Mouse (Mus musculus): Measurements from ENCODE around the gene Nek7. TPM values are rescaled to one million over a fixed set of nuclear protein-coding genes. Genes with fewer than 3 reads are reported as not detected.
A peak's percentile ranks its signal among the peaks of the same experiment; 100 is the strongest.

Nek7 gene
- polyA plus RNA-seq, 1 experiment from 2014 or later = 11.0 TPM

DNA sequence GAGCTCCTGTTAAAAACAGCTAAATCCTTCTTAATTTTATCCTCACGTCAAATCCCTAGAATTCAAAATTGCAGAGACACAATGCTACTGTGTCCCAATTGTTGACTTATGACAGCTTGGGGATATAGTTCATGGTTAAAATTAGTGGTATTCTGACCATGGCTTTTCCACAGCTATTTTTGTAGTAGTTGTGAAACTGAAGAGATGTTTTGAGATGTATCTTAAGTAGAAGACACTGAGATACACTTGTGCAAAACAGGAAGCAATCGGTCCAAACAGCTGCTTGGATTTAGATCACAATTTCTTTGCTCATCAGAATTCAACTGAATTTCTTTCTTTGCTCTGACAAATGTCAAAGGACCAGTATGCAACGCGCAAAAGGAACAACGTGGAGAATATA, 2.9 kb upstream of the Nek7 start:
- no peaks in the 10 kb centered on the region for H3K9me3 ChIP-seq
- H3K27me3 ChIP-seq = no peaks in the 10 kb centered on the region
- no peak for ATAC-seq (ENCODE audit: low FRiP score, low read depth)
- 84% methylated on average over 5 of the region's 5 CpGs for WGBS
- peaks cover 19% of the 10 kb centered on the region for H3K4me1 ChIP-seq (replicated peaks)
- no peak overlapping the region for H3K4me3 ChIP-seq
- no peak overlapping the region for H3K9ac ChIP-seq
- H3K27ac ChIP-seq (replicated peaks) = no peak overlapping the region
- H3K36me3 ChIP-seq = no peaks in the 10 kb centered on the region
- H3K4me2 ChIP-seq = no peak overlapping the region

DNA sequence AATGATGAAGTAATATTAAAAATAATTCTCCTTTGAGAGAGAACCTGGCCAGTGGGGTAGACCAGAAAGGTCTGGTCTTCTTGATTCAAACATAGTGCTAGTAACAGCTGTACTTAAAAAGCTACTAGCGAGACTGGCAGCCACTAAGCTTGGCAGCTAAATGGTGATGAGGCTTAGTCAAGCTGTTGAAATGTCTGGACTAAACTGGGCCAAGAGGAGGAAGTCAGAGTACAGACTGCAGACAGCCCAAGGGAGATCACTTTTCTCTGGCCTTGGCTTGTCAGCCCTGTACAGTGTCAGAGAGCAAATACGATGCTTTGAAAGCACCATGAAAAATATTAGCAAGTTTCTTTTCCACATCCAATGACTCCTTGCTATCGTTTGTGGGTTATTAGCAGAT, 2.5 kb upstream of the Nek7 start:
- H3K4me1 ChIP-seq (replicated peaks) = peaks cover 21% of the 10 kb centered on the region
- H3K4me2 ChIP-seq = no peak overlapping the region
- H3K4me3 ChIP-seq = no peak overlapping the region
- no peak for ATAC-seq (ENCODE audit: low FRiP score, low read depth)
- WGBS = 79% methylated on average over 3 of the region's 3 CpGs
- H3K9ac ChIP-seq = no peak overlapping the region
- H3K27ac ChIP-seq (replicated peaks) = no peak overlapping the region
- H3K27me3 ChIP-seq = no peaks in the 10 kb centered on the region
- no peaks in the 10 kb centered on the region for H3K9me3 ChIP-seq
- H3K36me3 ChIP-seq = no peaks in the 10 kb centered on the region

DNA sequence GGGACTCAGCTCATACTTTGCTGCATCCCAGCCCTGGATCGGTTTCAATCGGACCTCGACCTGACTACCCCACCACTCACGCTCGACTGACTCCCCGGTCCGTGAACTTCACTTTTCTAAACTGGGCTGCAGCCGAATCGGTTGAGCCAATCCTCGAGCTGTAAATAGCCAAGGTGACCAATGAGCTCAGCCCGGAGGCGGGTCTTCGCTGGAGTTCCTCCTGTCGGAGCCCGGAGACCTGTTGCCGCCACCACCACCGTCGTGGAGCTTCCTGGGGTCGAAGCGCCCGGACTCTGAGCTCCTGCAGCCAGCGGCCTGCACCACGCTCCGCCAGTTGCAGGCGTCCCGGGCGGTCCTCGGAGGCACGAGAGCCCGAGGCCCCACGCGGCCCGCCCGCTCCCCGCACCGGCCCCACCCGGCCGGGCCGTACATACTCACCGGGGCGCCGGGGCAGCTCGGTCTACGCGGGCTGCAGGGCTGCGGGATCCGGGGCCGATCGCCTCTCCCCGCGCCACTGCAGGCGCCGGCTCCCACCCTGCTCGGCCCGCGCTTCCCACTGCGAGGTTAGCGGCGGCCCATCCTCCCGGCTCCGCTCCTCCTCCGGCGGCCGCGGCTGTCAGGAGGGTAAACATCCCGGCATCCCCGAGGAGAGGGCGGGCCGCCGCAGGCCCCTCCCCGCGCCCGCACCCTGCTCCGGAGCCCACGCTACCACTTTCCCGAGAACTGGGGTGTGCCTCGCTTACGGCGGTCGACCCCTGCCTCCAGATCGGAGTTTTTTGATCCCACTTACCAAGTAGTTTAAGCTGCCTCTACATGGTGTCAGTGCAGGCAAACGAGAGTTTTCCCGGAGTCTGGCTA, 598 bp downstream of the Nek7 start:
- H3K4me1 ChIP-seq (replicated peaks) = peaks cover 22% of the 10 kb centered on the region
- peak overlapping the region; percentile 91 for H3K4me3 ChIP-seq
- 0 out of 2 replicates have a peak, but pooled peaks cover 2% of the 10 kb centered on the region for H3K27me3 ChIP-seq
- ATAC-seq (ENCODE audit: low FRiP score, low read depth) = peak; percentile 96
- peak overlapping the region; percentile 88 for H3K27ac ChIP-seq (replicated peaks)
- peak overlapping the region; percentile 91 for H3K4me2 ChIP-seq
- no peaks in the 10 kb centered on the region for H3K36me3 ChIP-seq
- peak overlapping the region; percentile 58 for H3K9ac ChIP-seq
- no peaks in the 10 kb centered on the region for H3K9me3 ChIP-seq
- WGBS = under 1% methylated on average over 70 of the region's 83 CpGs

DNA sequence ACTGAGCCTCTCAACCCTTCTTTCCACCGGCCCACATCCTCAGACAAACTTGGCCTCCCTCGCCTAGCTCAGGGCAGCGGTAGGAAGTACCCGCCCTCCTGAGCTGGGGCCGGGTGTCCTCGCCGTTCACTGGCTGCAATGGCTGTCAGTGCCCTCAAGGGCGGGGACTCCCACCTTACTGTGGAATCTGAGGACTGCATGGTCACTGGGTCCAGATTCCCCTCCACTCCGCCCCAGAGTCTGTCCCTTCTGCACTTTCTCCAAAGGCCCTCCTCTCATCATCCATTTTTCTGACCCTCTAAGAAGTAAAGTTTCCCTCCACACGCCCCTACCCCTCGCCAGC, 2.0 kb downstream of the Nek7 start:
- H3K9ac ChIP-seq = peak overlapping the region; percentile 19
- H3K4me3 ChIP-seq = peak overlapping the region; percentile 91
- H3K36me3 ChIP-seq = no peaks in the 10 kb centered on the region
- H3K4me1 ChIP-seq (replicated peaks) = peaks cover 22% of the 10 kb centered on the region
- under 1% methylated on average over 11 of the region's 11 CpGs for WGBS
- H3K27ac ChIP-seq (replicated peaks) = no peak overlapping the region; the same call in 1 of the 2 replicates
- peak; percentile 86 for ATAC-seq (ENCODE audit: low FRiP score, low read depth)
- peak overlapping the region; percentile 91 for H3K4me2 ChIP-seq
- 0 out of 2 replicates have a peak, but pooled peaks cover 2% of the 10 kb centered on the region for H3K27me3 ChIP-seq
- no peaks in the 10 kb centered on the region for H3K9me3 ChIP-seq

DNA sequence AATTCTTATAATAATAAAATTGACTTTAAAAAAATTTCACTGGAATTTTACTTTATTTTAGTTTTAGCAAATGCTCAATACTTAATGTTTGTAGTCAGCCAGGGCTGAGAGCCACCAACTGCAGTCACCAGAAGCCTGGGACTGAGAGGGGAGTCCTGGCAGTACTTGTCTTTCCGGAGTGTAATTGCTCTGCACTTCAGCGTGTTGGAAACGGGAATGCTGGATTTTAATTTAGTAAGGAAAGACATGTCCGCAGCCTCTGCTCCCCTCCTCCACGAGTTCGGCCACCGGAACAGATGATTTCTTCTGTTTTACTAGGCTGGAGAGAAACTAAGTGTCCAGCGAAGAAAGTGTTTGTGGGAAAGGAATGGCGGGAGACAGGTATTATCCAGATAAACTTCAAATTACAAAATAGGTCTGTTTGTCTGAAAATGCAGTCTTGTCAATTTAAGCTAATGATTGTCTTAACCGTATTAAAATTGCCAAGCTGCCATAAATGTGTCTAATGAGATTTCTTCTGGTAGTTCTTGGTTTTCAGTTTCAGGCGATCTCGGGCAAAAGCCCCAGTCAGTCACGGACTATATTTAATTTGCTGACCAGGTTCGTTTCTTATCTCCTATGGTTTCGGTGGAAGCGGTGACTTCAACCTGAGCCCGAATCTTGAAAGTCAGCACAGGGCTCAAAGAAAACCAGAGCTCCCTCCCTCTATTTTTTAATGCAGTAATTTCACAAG, 2.5 kb downstream of the Nek7 start:
- 0 out of 2 replicates have a peak, but pooled peaks cover 2% of the 10 kb centered on the region for H3K27me3 ChIP-seq
- no peaks in the 10 kb centered on the region for H3K36me3 ChIP-seq
- H3K4me1 ChIP-seq (replicated peaks) = peaks cover 22% of the 10 kb centered on the region
- H3K4me3 ChIP-seq = peak overlapping the region; percentile 91
- peak overlapping the region; percentile 19 for H3K9ac ChIP-seq
- H3K27ac ChIP-seq (replicated peaks) = no peak overlapping the region; the same call in 1 of the 2 replicates
- H3K4me2 ChIP-seq = peak overlapping the region; percentile 91
- ATAC-seq (ENCODE audit: low FRiP score, low read depth) = no peak
- 19% methylated on average over 17 of the region's 17 CpGs for WGBS
- H3K9me3 ChIP-seq = no peaks in the 10 kb centered on the region

DNA sequence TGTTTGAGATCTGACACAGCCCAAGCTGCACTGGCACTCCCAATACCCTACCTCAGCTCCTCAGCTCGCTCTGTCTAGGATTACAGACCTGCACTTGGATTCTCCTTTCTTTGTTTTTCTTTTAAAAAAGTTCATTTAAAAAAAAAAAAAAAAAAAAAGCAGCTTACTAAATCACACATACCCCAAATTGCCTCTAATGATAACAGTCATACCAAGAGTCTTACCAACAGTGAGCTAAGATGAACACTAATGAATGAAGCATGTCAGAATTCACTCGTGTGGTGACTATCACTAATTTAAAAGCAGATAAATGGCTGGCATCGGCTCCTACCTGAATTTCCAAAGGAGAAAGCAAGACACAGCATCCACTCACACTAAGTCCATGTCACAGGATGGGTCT, 4.6 kb downstream of the Nek7 start:
- Histone ChIP-seq H3K4me1 (replicated peaks) (peaks cover 22% of the 10 kb centered on the region), H3K4me2 (no peak overlapping the region), H3K9ac (no peak overlapping the region), H3K27me3 (0 out of 2 replicates have a peak, but pooled peaks cover 2% of the 10 kb centered on the region), H3K36me3 (no peaks in the 10 kb centered on the region), H3K9me3 (no peaks in the 10 kb centered on the region), H3K4me3 (no peak overlapping the region), H3K27ac (replicated peaks) (no peak overlapping the region)
- WGBS = 78% methylated on average over 3 of the region's 3 CpGs
- no peak for ATAC-seq (ENCODE audit: low FRiP score, low read depth)

DNA sequence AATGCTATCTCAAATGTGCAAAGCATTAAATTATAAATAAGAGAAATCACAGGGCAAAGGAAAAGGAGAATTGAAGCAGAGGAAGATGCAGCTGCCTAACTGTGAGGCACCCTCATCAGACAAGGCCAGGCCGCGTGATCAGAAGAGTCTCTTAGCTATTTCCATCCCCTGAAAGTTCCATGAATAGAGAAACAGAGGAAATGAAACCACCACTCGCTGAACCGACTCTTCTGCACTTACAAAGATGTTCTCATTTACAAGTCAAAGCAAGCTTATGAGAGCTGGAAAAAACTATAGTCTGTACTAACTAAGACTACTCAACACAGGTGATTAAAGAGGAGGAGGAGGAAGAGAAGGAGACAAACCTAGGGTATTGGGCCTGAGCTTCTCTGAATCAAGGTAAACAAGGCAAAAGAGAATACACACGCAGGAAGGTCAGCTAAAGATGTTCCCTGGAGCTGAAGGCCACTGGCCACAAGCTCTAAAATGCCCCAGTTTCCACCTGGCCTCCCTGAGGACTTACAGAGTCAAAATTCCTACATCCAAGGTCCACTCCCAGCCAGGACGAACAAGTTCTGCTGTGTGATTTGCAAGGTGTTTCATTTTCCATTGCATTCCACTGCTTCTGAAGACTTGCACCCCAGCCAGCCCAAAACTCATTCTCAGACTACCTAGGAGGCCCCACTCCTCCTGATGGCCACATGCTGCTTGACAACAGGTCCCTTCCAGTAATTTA, 5.2 kb downstream of the Nek7 start:
- Histone ChIP-seq H3K27me3 (0 out of 2 replicates have a peak, but pooled peaks cover 2% of the 10 kb centered on the region), H3K4me3 (no peak overlapping the region), H3K4me2 (no peak overlapping the region), H3K9me3 (no peaks in the 10 kb centered on the region), H3K36me3 (no peaks in the 10 kb centered on the region), H3K4me1 (replicated peaks) (peaks cover 16% of the 10 kb centered on the region), H3K9ac (no peak overlapping the region), H3K27ac (replicated peaks) (no peak overlapping the region)
- ATAC-seq (ENCODE audit: low FRiP score, low read depth) = no peak
- WGBS = 69% methylated on average over 6 of the region's 6 CpGs

DNA sequence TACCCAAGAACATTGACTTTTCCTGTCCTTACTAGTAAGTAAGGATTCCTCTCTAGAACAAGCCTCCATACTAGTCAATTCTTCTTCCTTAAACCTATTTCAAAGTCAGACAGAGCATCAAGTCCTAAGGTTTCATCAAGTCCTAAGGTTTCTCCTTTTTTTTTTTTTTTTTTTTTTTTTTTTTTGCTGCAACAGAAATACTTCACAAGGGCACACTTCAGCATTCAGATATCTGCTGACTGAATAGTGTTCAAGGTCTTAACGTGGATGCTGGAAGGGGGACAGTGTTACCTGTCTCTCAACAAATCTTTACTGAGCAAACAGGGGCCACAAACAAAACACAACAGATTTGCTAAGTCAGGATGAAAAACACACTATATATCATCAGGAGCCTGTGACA, 7.8 kb downstream of the Nek7 start:
- Histone ChIP-seq H3K9ac (no peak overlapping the region), H3K4me1 (replicated peaks) (no peaks in the 10 kb centered on the region), H3K9me3 (no peaks in the 10 kb centered on the region), H3K4me3 (no peak overlapping the region), H3K27ac (replicated peaks) (no peak overlapping the region), H3K36me3 (no peaks in the 10 kb centered on the region), H3K27me3 (0 out of 2 replicates have a peak, but pooled peaks cover 2% of the 10 kb centered on the region), H3K4me2 (no peak overlapping the region)
- ATAC-seq (ENCODE audit: low FRiP score, low read depth) = no peak
- 93% methylated on average over 1 of the region's 1 CpGs for WGBS

DNA sequence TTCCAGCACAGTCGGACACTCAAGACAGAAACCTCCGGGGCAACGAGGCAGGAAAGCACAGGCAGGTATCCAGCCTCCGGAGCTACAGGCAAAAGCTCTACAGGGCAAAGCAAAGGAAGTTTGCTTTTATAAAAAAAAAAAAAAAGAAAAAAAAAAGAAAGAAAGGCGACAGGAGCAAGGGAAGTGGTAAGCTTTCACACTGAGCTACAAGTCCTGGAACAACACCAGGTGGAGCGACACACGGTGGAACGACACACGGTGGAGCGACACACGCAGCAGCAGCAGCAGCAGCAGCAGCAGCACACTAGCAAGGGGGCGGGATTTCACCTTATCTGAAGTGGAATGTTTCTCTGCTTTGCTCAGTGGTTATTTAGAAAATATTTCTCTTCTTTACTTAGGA, 10.8 kb downstream of the Nek7 start:
- no peak for ATAC-seq (ENCODE audit: low FRiP score, low read depth)
- H3K4me1 ChIP-seq (replicated peaks) = no peaks in the 10 kb centered on the region
- no peak overlapping the region for H3K4me2 ChIP-seq
- H3K36me3 ChIP-seq = no peaks in the 10 kb centered on the region
- 83% methylated on average over 12 of the region's 12 CpGs for WGBS
- no peaks in the 10 kb centered on the region for H3K9me3 ChIP-seq
- H3K27ac ChIP-seq (replicated peaks) = no peak overlapping the region
- H3K27me3 ChIP-seq = no peaks in the 10 kb centered on the region
- no peak overlapping the region for H3K4me3 ChIP-seq
- H3K9ac ChIP-seq = no peak overlapping the region

DNA sequence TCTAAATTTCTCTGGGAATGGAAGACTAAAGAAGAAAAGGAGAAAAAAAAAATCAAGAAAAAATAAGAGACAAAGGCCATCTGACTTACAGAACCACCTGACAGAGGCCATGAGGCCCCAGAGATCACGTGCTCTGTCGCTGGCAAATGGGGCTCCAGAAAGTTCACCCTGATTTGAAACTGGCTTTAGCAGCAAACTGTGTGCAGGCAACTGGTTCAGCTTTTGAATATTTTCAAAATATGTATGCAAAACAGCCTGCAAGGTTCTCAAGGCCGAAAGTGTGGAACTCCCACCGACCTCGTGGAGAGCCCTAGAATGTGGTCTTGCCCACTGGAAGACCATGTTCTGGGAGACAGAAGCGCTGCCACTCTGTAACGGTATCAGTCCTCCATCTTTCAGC, 11.6 kb downstream of the Nek7 start:
- no peaks in the 10 kb centered on the region for H3K27me3 ChIP-seq
- H3K27ac ChIP-seq (replicated peaks) = no peak overlapping the region
- H3K4me1 ChIP-seq (replicated peaks) = no peaks in the 10 kb centered on the region
- WGBS = 95% methylated on average over 7 of the region's 7 CpGs
- no peaks in the 10 kb centered on the region for H3K36me3 ChIP-seq
- H3K9ac ChIP-seq = no peak overlapping the region
- H3K4me2 ChIP-seq = no peak overlapping the region
- no peaks in the 10 kb centered on the region for H3K9me3 ChIP-seq
- no peak overlapping the region for H3K4me3 ChIP-seq
- no peak for ATAC-seq (ENCODE audit: low FRiP score, low read depth)

DNA sequence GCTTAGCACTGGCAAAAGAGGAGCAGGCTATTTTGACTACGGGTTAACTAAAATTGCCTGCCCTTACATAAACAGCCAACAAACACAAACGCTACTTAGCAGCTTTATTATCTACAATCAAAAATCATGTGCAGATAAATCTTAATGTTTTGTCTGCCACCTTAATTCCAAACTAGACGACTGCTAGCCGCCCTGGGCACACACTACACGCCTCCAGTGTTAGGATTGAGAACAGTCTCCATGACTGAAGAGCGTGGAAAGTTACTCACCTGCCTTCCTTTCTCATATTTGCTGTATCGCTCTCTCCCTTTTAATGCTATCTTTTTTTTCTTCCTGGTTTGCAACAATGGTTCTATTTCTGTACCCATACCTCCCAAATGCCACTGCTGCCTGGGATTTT, 12.1 kb downstream of the Nek7 start:
- H3K36me3 ChIP-seq = no peaks in the 10 kb centered on the region
- no peak overlapping the region for H3K4me2 ChIP-seq
- no peaks in the 10 kb centered on the region for H3K27me3 ChIP-seq
- no peak for ATAC-seq (ENCODE audit: low FRiP score, low read depth)
- no peaks in the 10 kb centered on the region for H3K9me3 ChIP-seq
- H3K4me1 ChIP-seq (replicated peaks) = no peaks in the 10 kb centered on the region
- no peak overlapping the region for H3K9ac ChIP-seq
- 92% methylated on average over 7 of the region's 7 CpGs for WGBS
- H3K27ac ChIP-seq (replicated peaks) = no peak overlapping the region
- H3K4me3 ChIP-seq = no peak overlapping the region

DNA sequence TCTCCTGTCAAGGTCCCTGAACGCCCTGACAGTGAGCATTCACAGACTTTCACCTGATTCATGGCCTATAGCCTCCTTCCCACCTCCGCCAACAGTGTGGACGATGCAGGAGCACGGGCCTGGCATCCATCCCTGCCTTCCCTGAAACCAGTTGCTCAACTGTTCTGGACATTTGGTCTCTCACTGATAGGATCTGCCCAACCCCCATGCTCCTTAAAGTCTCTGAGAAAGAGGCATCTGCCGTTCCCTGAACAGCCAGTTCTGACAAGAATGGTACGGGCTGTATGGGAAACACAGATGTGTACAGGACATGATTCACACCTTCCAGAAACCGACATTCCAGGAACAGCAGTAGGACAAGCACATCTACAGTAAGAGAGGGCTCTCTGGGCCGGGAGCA, 13.2 kb downstream of the Nek7 start:
- Histone ChIP-seq H3K4me2 (no peak overlapping the region), H3K4me1 (replicated peaks) (no peaks in the 10 kb centered on the region), H3K27me3 (no peaks in the 10 kb centered on the region), H3K4me3 (no peak overlapping the region), H3K9ac (no peak overlapping the region), H3K9me3 (no peaks in the 10 kb centered on the region), H3K27ac (replicated peaks) (no peak overlapping the region), H3K36me3 (no peaks in the 10 kb centered on the region)
- WGBS = 91% methylated on average over 8 of the region's 8 CpGs
- no peak for ATAC-seq (ENCODE audit: low FRiP score, low read depth)

Measured in hindbrain, embryonic 15.5 days (tissue).